Mouse (Mus musculus) heart, postnatal 0 days (tissue): ENCODE data around the gene Lrrk2. TPM values are rescaled to one million over a fixed set of nuclear protein-coding genes. Genes with fewer than 3 reads are reported as not detected.

ENCODE experiments used
- ATAC-seq: fragments of 200-750 bp; cut with Nextera tagmentation; 2 replicates; pipeline ENCODE4 v1.8.0; 2017; ENCODE audit warnings: low read depth, moderate number of reproducible peaks, moderate library complexity; ENCODE audit not compliant: insufficient read depth
- DNase-seq: peaks from one replicate; pipeline ENCODE4 v3.0.0-alpha.2; 2016; ENCODE audit warnings: low spot score
- H3K27ac ChIP-seq: fragments of 300-500 bp; sonication (generic); 2 replicates; pipeline ENCODE4 v1.5.1; 2014; ENCODE audit warnings: low read depth, mild to moderate bottlenecking
- H3K27me3 ChIP-seq: fragments of 300-500 bp; sonication (generic); 2 replicates; pipeline ENCODE4 v1.6.1; 2014; ENCODE audit warnings: low read length, mixed read lengths; ENCODE audit not compliant: control insufficient read depth, insufficient read depth
- H3K36me3 ChIP-seq: fragments of 300-500 bp; sonication (generic); replicated peaks from 2 replicates; pipeline ENCODE4 v1.6.1; 2014; ENCODE audit warnings: low read length, mixed read lengths; ENCODE audit not compliant: control insufficient read depth, insufficient read depth
- H3K4me1 ChIP-seq: fragments of 300-500 bp; sonication (generic); 2 replicates; pipeline ENCODE4 v1.6.1; 2014; ENCODE audit warnings: antibody characterized with exemption; ENCODE audit not compliant: control insufficient read depth, insufficient read depth
- H3K4me2 ChIP-seq: fragments of 300-500 bp; sonication (generic); 2 replicates; pipeline ENCODE4 v1.6.1; 2014; ENCODE audit warnings: low read depth, mild to moderate bottlenecking, low read length, moderate library complexity
- H3K4me3 ChIP-seq: fragments of 300-500 bp; sonication (generic); 2 replicates; pipeline ENCODE4 v1.5.1; 2014; ENCODE audit warnings: low read depth, low read length
- H3K9ac ChIP-seq: fragments of 300-500 bp; sonication (generic); replicated peaks from 2 replicates; pipeline ENCODE4 v1.6.1; 2014; ENCODE audit warnings: low read depth, low read length, mixed read lengths
- H3K9me3 ChIP-seq: fragments of 300-500 bp; sonication (generic); replicated peaks from 2 replicates; pipeline ENCODE4 v1.6.1; 2016; ENCODE audit warnings: low read length; ENCODE audit not compliant: control insufficient read depth
- CTCF ChIP-seq: IDR thresholded peaks from 2 replicates; pipeline ENCODE4 v1.5.1; 2016; ENCODE audit warnings: antibody characterized with exemption, control low read depth, low read depth
- EP300 ChIP-seq: IDR thresholded peaks from 2 replicates; pipeline ENCODE4 v1.6.1; 2016; ENCODE audit warnings: antibody characterized with exemption, low read depth
- WGBS: fragments of 180-500 bp; shearing (Covaris S2); extraction: QIAGEN DNeasy Blood & Tissue Kit; methylation state at CpG from one replicate; pipeline ENCODE4 v1.1.7; 2014; 5-methylcytosine and 5-hydroxymethylcytosine counted together
- polyA plus RNA-seq: library from polyadenylated mRNA; unstranded; fragments of >200 nt; fragmentation: Nextera tagmentation; extraction: Ambion mirVana; gene quantifications from 2 replicates; pipeline ENCODE4 v1.2.1, GENCODE M21; 2015
- total RNA-seq: library from RNA; depleted of rRNA; stranded (reverse); fragments of >200 nt; gene quantifications from 2 replicates; pipeline ENCODE4 v1.2.3, GENCODE M21; 2014; ENCODE audit warnings: low replicate concordance

Gene Lrrk2
- total and polyA plus RNA-seq, 2 experiments from 2014 or later: 3.7 to 5.3 TPM

DNA sequence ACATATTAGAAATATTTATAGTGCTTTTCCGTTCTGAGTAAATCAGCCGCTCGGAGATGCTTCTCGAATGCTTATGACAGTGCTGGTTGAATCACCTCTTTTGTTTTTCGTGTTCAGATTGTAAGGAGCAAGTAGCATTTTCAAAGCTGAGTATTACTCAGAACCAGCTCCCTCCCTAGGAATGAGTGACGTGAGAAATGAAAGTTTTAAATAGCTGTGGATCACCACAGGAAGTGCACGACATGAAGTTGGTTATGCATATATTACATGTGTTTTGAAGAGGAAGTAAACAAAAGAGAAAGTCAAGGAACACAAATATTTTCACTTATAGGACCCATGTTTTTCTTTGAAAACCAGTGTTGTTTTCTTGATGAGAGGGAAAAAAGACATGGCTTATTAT is 21.5 kb upstream of the Lrrk2 start:
- Histone ChIP-seq H3K27me3 (no peaks in the 10 kb centered on the region), H3K4me3 (no peak overlapping the region), H3K9ac (no peak overlapping the region), H3K36me3 (no peaks in the 10 kb centered on the region), H3K27ac (no peak overlapping the region), H3K9me3 (0 out of 2 replicates have a peak, but pooled peaks cover 4% of the 10 kb centered on the region), H3K4me2 (no peak overlapping the region), H3K4me1 (no peaks in the 10 kb centered on the region)
- WGBS: 55% methylated on average over 7 of the region's 7 CpGs
- DNase-seq (no peak), ATAC-seq (no peak)
- TF ChIP-seq CTCF (no peak), EP300 (no peak)

DNA sequence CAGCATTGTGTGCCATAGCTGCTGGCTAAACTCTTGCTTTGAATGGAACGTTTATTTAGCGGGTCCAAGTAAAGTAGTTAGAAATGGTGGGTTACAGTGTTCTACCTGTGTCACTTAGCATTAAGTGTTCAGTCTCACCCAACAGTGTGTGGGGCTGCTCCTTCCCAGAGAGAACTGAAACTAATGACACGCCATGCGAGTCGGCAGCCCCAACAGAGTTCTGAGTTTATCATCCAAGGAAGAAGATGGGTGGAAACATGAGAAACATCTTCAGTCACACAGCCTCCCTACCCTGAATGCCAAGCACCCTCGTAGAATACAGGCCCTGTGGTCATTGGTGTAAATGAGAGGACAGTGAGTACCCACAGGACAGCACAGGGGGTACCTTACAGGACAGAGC is 14.7 kb upstream of the Lrrk2 start:
- no peaks in the 10 kb centered on the region for H3K4me1 ChIP-seq
- no peak overlapping the region for H3K9ac ChIP-seq
- H3K36me3 ChIP-seq: no peaks in the 10 kb centered on the region
- H3K9me3 ChIP-seq: 0 out of 2 replicates have a peak, but pooled peaks cover 4% of the 10 kb centered on the region
- ATAC-seq (no peak), DNase-seq (no peak)
- H3K27me3 ChIP-seq: no peaks in the 10 kb centered on the region
- 83% methylated on average over 6 of the region's 6 CpGs for WGBS
- no peak for TF ChIP-seq EP300
- TF ChIP-seq CTCF: no peak
- no peak overlapping the region for H3K4me3 ChIP-seq
- no peak overlapping the region for H3K4me2 ChIP-seq
- no peak overlapping the region for H3K27ac ChIP-seq

DNA sequence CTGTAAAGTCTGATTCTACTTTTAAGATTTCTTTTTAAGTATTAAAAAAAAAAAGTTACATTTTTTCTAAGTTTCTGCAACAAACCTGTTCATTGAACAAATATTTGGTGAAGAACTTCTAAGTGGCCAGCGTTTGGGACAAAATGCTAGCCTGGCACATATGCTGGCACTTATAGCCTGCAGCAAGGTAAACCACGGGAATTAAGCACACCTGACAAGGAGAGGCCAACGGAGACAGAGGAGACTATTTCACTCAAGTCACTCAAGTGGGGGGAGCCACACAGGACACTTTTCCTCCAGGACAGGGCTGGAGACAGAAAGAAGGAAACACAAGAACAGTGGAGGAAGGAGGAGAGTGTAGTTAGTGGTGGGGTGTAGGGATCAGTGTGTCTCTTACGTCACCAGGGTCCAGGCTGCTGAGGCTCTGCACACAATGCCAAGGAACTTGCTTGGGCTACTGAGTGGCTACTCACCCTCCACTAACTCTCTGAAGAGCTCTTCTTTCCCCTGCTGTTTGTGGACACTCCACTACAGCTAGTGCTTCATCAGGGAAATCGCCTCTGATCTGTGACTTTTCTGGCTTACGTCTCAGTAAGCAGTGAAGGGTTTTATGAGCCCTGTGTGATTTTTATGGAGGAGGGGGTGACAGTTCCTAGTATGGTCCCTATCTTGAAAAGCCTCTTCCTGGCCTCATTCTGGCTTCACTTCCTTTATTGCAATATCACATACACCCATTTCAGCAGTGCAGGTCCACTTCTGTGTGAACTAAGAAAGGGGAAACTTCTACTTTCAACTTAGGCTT is 12.5 kb upstream of the Lrrk2 start:
- no peaks in the 10 kb centered on the region for H3K27me3 ChIP-seq
- H3K9me3 ChIP-seq: no peaks in the 10 kb centered on the region
- H3K4me1 ChIP-seq: no peaks in the 10 kb centered on the region
- H3K4me3 ChIP-seq: no peak overlapping the region
- H3K36me3 ChIP-seq: no peaks in the 10 kb centered on the region
- DNase-seq (no peak), ATAC-seq (no peak)
- H3K27ac ChIP-seq: no peak overlapping the region
- no peak overlapping the region for H3K9ac ChIP-seq
- H3K4me2 ChIP-seq: no peak overlapping the region
- WGBS: 77% methylated on average over 6 of the region's 6 CpGs
- TF ChIP-seq CTCF (no peak), EP300 (no peak)

DNA sequence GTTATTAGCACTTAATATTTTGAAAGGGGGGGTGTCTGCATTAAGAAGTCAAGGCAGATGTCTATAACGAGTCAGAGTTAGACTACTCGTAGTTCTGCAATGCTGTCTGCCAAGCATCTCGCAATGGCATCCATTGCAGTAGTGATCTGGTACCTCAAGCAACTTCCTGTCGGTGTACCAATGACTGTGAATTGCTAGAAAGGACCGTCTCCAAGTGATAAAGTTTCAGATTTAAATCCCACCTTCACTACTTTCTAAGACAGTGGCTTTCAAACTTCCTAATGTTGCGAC is 12.0 kb upstream of the Lrrk2 start:
- 82% methylated on average over 6 of the region's 6 CpGs for WGBS
- H3K4me2 ChIP-seq: no peak overlapping the region
- H3K27me3 ChIP-seq: no peaks in the 10 kb centered on the region
- TF ChIP-seq EP300 (no peak), CTCF (no peak)
- ATAC-seq (no peak), DNase-seq (no peak)
- no peak overlapping the region for H3K27ac ChIP-seq
- no peak overlapping the region for H3K9ac ChIP-seq
- H3K36me3 ChIP-seq: no peaks in the 10 kb centered on the region
- H3K9me3 ChIP-seq: no peaks in the 10 kb centered on the region
- H3K4me3 ChIP-seq: no peak overlapping the region
- no peaks in the 10 kb centered on the region for H3K4me1 ChIP-seq

DNA sequence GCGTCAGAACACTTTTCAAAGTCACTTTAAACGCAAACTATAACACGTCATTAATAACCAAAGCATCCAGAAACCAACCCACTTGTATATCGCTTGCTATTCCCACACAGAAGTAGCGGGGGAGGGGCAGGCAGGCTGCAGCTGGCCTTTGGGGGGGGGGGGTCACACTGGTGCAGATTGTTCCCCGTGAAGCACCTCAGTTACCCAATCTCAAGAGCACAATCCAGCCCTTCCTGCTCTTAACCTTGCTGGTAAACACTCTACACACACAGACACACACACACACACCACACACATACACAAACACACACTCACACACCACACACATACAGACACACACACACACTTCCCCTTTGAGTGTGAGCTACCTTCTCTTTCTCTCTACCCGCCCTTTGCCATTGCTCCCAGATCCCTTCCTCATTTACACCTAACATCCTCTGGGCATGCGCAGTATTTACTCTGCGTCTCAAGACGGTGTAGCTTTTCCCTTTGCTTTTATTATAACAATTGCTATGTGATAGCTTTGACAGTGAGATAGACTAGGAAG is 8.3 kb upstream of the Lrrk2 start:
- Histone ChIP-seq H3K9me3 (no peaks in the 10 kb centered on the region), H3K27me3 (no peaks in the 10 kb centered on the region), H3K4me3 (no peak overlapping the region), H3K36me3 (no peaks in the 10 kb centered on the region), H3K4me1 (no peaks in the 10 kb centered on the region), H3K9ac (no peak overlapping the region), H3K27ac (no peak overlapping the region), H3K4me2 (no peak overlapping the region)
- 81% methylated on average over 10 of the region's 10 CpGs for WGBS
- TF ChIP-seq CTCF (no peak), EP300 (no peak)
- ATAC-seq (no peak), DNase-seq (no peak)

DNA sequence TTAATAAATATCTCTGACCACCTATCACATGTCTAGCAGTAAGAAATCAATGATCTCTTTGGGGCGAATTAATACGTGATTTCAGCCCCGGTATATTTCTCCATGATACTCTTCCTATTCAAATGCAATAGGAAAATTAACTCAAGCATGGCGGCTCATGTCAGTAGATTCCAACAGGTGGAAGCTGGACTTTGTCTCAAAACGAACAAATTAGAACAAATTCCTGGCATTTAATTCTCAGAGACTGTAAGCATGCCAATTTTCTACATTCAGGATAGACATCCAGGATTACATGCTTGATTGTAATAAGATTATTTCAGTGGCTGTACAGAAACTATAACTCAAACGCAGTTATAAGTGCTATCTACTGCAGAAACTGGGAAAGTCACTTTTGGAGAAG is 7.4 kb upstream of the Lrrk2 start:
- no peaks in the 10 kb centered on the region for H3K36me3 ChIP-seq
- H3K4me3 ChIP-seq: no peak overlapping the region
- DNase-seq (no peak), ATAC-seq (no peak)
- TF ChIP-seq CTCF (no peak), EP300 (no peak)
- no peaks in the 10 kb centered on the region for H3K27me3 ChIP-seq
- no peaks in the 10 kb centered on the region for H3K9me3 ChIP-seq
- no peak overlapping the region for H3K9ac ChIP-seq
- H3K4me1 ChIP-seq: no peaks in the 10 kb centered on the region
- 77% methylated on average over 6 of the region's 6 CpGs for WGBS
- H3K27ac ChIP-seq: no peak overlapping the region
- no peak overlapping the region for H3K4me2 ChIP-seq
